Mouse (Mus musculus): ENCODE measurements at regions not wholly inside any gene's neighbourhood (a gene's known extent, or its start where the extent isn't known, plus 50 kb on each side); places are given as distances from the start of the nearest gene placed in this dataset.
A peak's percentile ranks its signal among the peaks of the same experiment; 100 is the strongest.

DNA sequence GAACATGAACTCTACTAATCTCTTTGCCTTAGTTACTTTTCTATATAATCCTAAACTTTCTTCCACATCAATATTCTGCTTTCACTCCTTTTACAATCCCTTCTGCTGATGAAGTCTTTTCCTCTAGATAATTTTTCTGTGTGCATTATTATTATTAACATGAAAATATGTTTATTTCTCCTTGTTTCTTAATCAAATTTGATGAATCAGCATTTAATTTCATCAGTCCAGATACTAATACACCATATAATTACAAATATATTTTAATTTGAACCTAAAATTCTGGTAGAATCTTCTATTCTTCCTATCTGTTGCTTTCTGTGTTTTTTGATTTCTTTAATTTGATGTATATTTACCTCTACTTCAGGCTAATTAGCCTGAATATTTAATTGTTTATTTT is 365.5 kb downstream of the Dcdc2c start:
- DNase-seq (ENCODE audit: low spot score in 2 of 2): no peak

DNA sequence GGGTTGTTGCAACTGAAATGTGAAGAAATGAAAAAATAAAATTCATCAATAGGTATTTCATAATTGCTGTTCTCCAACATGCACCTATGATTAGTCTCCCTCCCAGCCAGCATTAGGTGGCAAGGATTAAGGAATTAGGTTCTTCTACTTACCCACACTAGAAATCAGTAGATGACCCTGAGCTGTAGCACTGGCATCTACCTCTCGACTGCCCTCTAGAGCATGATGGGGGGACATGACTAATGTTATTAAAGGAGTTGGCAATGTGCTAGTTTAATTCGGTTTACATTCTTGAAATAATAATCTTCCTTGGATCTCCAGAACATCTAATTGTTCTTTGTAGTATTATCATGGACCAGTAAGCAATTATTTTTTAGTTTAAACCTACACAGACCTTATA is 370.9 kb downstream of the Dcdc2c start:
- DNase-seq (ENCODE audit: low spot score in 2 of 2): no peak

- DNase-seq (ENCODE audit: low spot score in 2 of 2): no peak
Observed at GRCm38 (mm10) chr12:28176016-28176415, 376.2 kb downstream of the Dcdc2c start.

- DNase-seq (ENCODE audit: low spot score in 2 of 2): no peak
Observed at GRCm38 (mm10) chr12:28174078-28174477, 378.1 kb downstream of the Dcdc2c start.

- DNase-seq (ENCODE audit: low spot score in 2 of 2): no peak
Observed at GRCm38 (mm10) chr12:28158786-28159185, 393.4 kb downstream of the Dcdc2c start.

DNA sequence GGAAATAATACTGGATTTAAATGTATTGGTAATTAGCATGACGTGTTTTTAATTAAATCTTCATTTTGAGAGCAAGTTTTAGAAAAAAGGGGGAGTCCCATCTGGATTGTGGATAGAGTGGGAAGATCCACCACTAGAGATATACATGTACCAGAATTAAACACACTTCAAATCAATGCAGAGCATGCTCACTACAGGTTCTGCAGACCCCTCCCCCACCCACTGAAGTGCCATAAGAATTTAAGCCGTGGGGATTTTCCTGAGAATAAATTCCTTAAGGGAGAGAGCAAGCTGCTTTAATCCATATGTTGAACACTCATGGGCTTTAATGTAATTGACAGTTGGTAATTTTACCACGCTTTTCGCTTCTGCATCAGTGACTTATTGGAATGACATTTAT is 401.4 kb downstream of the Dcdc2c start:
- DNase-seq (ENCODE audit: low spot score in 2 of 2): no peak

DNA sequence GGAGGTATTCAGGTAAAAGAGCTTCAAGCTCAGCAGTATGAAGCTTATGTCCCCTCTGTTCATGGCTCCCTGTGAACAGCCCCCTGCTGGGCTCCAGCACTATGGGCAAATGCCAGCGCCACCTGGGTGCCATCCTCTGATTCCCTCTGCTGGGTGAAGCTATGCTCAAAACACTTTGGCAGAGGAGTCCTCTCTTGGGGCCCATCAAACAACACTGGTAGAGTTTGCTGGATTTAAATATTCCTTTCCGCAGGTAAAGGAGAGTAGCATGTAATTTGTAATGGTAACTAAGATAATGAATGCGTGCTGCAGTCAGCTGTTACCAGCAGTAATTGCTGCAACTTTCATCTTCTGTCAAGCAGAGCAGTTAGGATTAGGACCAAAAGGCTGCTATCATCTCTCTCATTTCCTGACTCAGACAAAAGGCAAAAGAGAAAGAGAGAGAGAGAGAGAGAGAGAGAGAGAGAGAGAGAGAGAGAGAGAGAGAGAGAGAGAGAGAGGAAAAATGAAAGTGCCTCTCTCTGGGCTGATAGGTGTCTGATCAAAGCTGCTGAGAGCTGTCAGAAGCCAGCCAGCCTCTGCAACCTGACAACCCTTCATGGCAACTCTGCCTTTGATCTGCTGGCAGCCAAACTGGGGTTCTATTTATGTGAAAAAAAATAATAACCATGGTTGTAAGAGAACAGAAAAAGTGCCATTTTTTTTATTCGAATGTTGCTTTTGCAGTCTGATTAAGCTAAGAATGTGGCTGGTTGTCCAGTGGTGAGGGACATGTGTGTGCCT is 416.2 kb downstream of the Dcdc2c start:
- DNase-seq (ENCODE audit: low spot score in 2 of 2): no peak

GRCm38 (mm10) chr12:28122766-28123165 is 429.4 kb downstream of the Dcdc2c start:
- DNase-seq (ENCODE audit: low spot score in 2 of 2): no peak

GRCm38 (mm10) chr12:28120106-28120505 is 432.1 kb downstream of the Dcdc2c start:
- no peak for DNase-seq (ENCODE audit: low spot score in 2 of 2)

- no peak for DNase-seq (ENCODE audit: low spot score in 2 of 2)
Observed at GRCm38 (mm10) chr12:28090673-28091072, 461.5 kb downstream of the Dcdc2c start.

GRCm38 (mm10) chr12:28085460-28085859 is 466.7 kb downstream of the Dcdc2c start:
- DNase-seq (ENCODE audit: low spot score in 2 of 2): no peak

- no peak for DNase-seq (ENCODE audit: low spot score in 2 of 2)
Observed at GRCm38 (mm10) chr12:28076606-28077005, 475.6 kb downstream of the Dcdc2c start.

DNA sequence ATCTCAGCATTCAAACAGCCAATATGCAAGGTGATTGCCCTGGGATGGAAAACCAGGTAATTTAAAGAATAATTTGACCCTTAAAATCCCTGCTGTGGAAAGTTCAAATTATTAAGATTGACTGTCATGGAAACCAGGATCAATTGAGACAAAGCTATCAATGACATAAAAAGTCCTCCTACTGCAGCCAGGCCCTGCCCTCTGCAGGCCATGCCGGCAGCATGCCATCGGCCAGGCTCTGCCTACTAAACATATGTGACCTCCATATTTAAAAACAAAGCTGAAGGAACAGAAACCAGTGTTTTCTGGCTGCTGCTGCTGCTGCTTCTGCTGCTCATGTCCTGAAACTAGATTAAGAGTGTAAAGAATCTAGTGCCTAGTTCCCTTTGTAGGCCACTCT is 483.6 kb downstream of the Dcdc2c start:
- DNase-seq (ENCODE audit: low spot score in 2 of 2): no peak

- no peak for DNase-seq (ENCODE audit: low spot score in 2 of 2)
Observed at GRCm38 (mm10) chr12:28060281-28060680, 491.9 kb downstream of the Dcdc2c start.

DNA sequence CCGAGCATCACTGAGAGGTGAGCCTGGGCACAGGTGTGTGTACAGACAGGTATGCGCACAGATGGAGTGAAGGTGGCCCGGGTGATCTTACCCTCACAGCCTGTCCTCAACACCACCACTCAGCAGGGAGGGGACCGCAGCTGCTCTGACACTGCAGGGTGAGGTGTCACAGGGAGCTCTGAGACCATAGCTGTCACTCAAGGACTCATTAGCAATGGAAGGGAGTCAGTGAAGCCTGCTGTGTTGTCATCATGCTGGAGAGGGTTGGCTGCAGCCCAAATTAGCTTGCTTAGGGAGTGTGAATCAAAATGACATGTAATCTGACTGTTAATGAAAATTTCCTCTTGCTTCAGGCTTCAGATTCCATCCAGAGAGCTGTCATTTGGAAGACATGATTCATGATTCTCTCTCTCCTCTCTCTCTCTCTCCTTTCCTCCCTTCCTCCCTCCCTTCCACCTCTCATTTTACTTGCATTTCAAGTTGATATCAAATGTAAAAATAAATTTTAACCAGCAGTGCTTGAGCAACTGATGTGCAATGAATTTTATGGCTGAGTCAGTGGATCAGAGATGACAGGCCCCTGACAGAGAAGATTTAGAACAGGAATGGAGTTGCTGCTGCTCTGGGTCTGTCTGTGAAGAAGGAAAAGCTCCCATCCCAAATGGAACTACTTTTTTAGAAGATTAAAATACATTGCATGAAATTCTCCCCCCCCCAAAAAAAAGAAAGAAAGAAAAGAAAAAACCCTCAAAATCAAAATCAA is 496.5 kb downstream of the Dcdc2c start:
- peak in 1 of 2 experiments; percentile 10 for DNase-seq (ENCODE audit: low spot score in 2 of 2)

- DNase-seq (ENCODE audit: low spot score in 2 of 2): peak in 1 of 2 experiments; percentile 9
Observed at GRCm38 (mm10) chr12:28054444-28054843, 497.8 kb downstream of the Dcdc2c start.

- DNase-seq (ENCODE audit: low spot score in 2 of 2): no peak
Observed at GRCm38 (mm10) chr12:28047989-28048388, 504.2 kb downstream of the Dcdc2c start.

GRCm38 (mm10) chr12:28038161-28038911 is 513.9 kb downstream of the Dcdc2c start:
- DNase-seq (ENCODE audit: low spot score in 2 of 2): no peak

DNA sequence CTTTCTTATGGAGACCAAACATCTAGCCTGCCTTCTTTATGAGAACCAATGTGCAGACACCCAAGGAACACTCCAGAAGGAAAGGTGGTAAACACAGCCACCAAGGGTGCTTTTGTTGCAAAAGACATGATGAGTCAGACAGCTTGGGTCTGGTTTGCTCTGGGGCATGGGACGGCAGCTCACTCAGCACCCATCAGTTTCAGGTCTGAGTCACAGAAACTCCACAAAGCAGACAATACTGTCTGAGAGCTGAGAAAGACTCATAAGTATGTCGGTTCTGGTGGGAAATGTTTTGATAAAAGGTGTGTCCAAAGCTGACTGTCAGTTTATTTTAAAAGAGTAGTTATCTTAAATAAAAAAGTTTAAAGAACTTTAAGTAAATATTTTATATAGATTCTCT is 553.0 kb downstream of the Dcdc2c start:
- DNase-seq (ENCODE audit: low spot score in 2 of 2): no peak

DNA sequence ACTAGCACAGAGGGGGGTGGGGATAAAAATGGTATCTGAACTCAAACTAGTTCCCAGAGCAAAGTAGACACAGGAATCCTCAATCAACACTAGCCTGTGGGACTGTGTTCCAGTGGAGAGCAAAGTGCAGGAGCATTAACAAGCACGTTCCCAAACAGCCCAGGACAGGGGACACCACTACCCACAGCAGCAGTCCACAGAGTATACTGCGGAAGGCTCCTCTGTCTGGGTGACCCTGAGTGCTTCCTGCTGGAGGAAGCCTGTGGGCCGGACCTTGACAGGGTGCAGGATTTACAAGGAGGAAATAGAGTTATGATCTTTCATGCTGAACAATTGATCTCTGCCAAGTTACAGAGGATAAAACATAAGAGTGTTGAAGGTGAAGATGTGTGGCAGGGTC is 560.0 kb downstream of the Dcdc2c start:
- no peak for DNase-seq (ENCODE audit: low spot score in 2 of 2)

DNA sequence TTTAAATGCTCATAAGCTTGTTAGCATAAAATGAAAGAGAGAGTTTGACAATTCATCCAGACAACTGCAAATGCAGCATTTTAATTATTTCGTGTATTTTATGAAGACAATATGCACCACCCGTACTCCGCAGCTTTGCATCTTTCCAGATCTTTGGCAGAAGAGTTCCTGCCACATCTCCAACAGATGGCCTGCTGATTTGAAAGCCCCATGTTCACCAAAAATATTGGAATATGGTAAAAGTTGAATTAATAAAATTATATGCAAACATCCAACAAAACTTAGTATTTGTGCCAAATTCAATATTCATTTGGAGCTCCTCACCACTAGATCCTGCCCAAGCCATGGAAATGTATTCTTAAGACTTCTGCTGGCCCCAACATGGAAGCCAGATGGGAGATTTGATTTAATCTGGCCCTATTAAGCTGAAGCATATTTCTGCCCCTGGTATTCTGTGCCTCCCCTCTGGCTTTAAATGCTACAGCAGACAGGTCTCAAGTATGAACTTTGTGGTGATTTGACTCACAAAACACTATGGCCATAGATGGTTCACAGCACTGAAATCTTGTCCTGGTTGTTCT is 567.8 kb downstream of the Dcdc2c start:
- no peak for DNase-seq (ENCODE audit: low spot score in 2 of 2)
